Mouse (Mus musculus) ES-Bruce4 (cell line): Measurements from ENCODE around the gene Rhobtb1. TPM values are rescaled to one million over a fixed set of nuclear protein-coding genes. Genes with fewer than 3 reads are reported as not detected.
A peak's percentile ranks its signal among the peaks of the same experiment; 100 is the strongest.

ENCODE experiments used
- H3K27ac ChIP-seq: 2 replicates; pipeline ENCODE4 v1.5.1; 2012; ENCODE audit warnings: low read length, inconsistent platforms; ENCODE audit not compliant: insufficient read depth
- H3K27me3 ChIP-seq: 2 replicates; pipeline ENCODE4 v1.6.1; 2012; ENCODE audit warnings: mild to moderate bottlenecking, low read length, inconsistent platforms; ENCODE audit not compliant: control insufficient read depth, poor library complexity, insufficient read depth, severe bottlenecking
- H3K36me3 ChIP-seq: 2 replicates; pipeline ENCODE4 v1.6.1; 2012; ENCODE audit warnings: inconsistent platforms, mild to moderate bottlenecking, low read length, moderate library complexity; ENCODE audit not compliant: control insufficient read depth, poor library complexity, insufficient read depth, severe bottlenecking
- H3K4me1 ChIP-seq: one replicate; pipeline ENCODE4 v1.8.1; 2011; ENCODE audit warnings: low read length; ENCODE audit not compliant: control insufficient read depth, insufficient read depth
- H3K4me3 ChIP-seq: 2 replicates; pipeline ENCODE4 v1.5.1; 2011; ENCODE audit warnings: low read depth, mild to moderate bottlenecking, low read length
- H3K9ac ChIP-seq: 2 replicates; pipeline ENCODE4 v1.6.1; 2012; ENCODE audit warnings: low read depth, mild to moderate bottlenecking, inconsistent platforms; ENCODE audit not compliant: poor library complexity, severe bottlenecking
- H3K9me3 ChIP-seq: replicated peaks from 2 replicates; pipeline ENCODE4 v1.6.1; 2012; ENCODE audit warnings: mild to moderate bottlenecking, low read length, inconsistent platforms; ENCODE audit not compliant: control insufficient read depth, poor library complexity, insufficient read depth, severe bottlenecking
- CTCF ChIP-seq: IDR thresholded peaks from one replicate; pipeline ENCODE4 v1.8.1; 2011; ENCODE audit warnings: low read depth, low read length
- EP300 ChIP-seq: IDR thresholded peaks from 2 replicates; pipeline ENCODE4 v1.6.1; 2011; ENCODE audit warnings: low read depth, low read length; ENCODE audit not compliant: insufficient read depth
- POLR2A ChIP-seq: IDR thresholded peaks from one replicate; pipeline ENCODE4 v1.8.1; 2011; ENCODE audit warnings: low read length; ENCODE audit not compliant: insufficient read depth
- polyA plus RNA-seq: library from polyadenylated mRNA; stranded (reverse); fragments of >200 nt; gene quantifications from 2 replicates; pipeline ENCODE4 v1.2.4, GENCODE M21; 2011; ENCODE audit warnings: low read depth; ENCODE audit not compliant: missing spikeins, insufficient read depth, insufficient read length

The Rhobtb1 gene
- polyA plus RNA-seq, 1 experiment = 2.9 TPM

- H3K4me3 ChIP-seq = no peak overlapping the region
- TF ChIP-seq POLR2A (no peak), CTCF (no peak), EP300 (no peak)
Measured at GRCm38 (mm10) chr10:69207981-69208630, 56.9 kb downstream of the Rhobtb1 start.

GRCm38 (mm10) chr10:69208705-69209104 is 57.5 kb downstream of the Rhobtb1 start:
- no peaks in the 10 kb centered on the region for H3K4me1 ChIP-seq
- no peak overlapping the region for H3K9ac ChIP-seq
- H3K27me3 ChIP-seq = no peaks in the 10 kb centered on the region
- TF ChIP-seq CTCF = peak; percentile 33
- no peak for TF ChIP-seq POLR2A
- H3K9me3 ChIP-seq = no peaks in the 10 kb centered on the region
- no peak overlapping the region for H3K4me3 ChIP-seq
- H3K27ac ChIP-seq = no peak overlapping the region
- H3K36me3 ChIP-seq = no peaks in the 10 kb centered on the region

More at GRCm38 (mm10) chr10:69207981-69208630, 56.9 kb downstream of the Rhobtb1 start:
- H3K4me1 ChIP-seq = no peaks in the 10 kb centered on the region
- no peaks in the 10 kb centered on the region for H3K9me3 ChIP-seq
- no peaks in the 10 kb centered on the region for H3K36me3 ChIP-seq
- no peak overlapping the region for H3K27ac ChIP-seq
- no peak overlapping the region for H3K9ac ChIP-seq
- H3K27me3 ChIP-seq = no peaks in the 10 kb centered on the region

- Histone ChIP-seq H3K27ac (no peak overlapping the region), H3K9me3 (no peaks in the 10 kb centered on the region), H3K36me3 (no peaks in the 10 kb centered on the region), H3K4me3 (no peak overlapping the region), H3K4me1 (no peaks in the 10 kb centered on the region), H3K27me3 (0 out of 2 replicates have a peak, but pooled peaks cover 2% of the 10 kb centered on the region), H3K9ac (no peak overlapping the region)
- TF ChIP-seq CTCF = no peak
Measured at GRCm38 (mm10) chr10:69210006-69210405, 58.8 kb downstream of the Rhobtb1 start.

- H3K9me3 ChIP-seq = no peaks in the 10 kb centered on the region
- H3K36me3 ChIP-seq = no peaks in the 10 kb centered on the region
- no peaks in the 10 kb centered on the region for H3K4me1 ChIP-seq
- H3K4me3 ChIP-seq = no peak overlapping the region
- 0 out of 2 replicates have a peak, but pooled peaks cover 2% of the 10 kb centered on the region for H3K27me3 ChIP-seq
- no peak for TF ChIP-seq CTCF
- TF ChIP-seq POLR2A = no peak
- no peak for TF ChIP-seq EP300
- H3K9ac ChIP-seq = no peak overlapping the region
- no peak overlapping the region for H3K27ac ChIP-seq
Measured at GRCm38 (mm10) chr10:69210659-69211058, 59.4 kb downstream of the Rhobtb1 start.

- 0 out of 2 replicates have a peak, but pooled peaks cover 2% of the 10 kb centered on the region for H3K27me3 ChIP-seq
- H3K36me3 ChIP-seq = no peaks in the 10 kb centered on the region
- no peaks in the 10 kb centered on the region for H3K9me3 ChIP-seq
- no peak overlapping the region for H3K9ac ChIP-seq
- no peaks in the 10 kb centered on the region for H3K4me1 ChIP-seq
- no peak overlapping the region; the same call in 1 of the 2 replicates for H3K4me3 ChIP-seq
- TF ChIP-seq POLR2A = no peak
- no peak for TF ChIP-seq CTCF
- TF ChIP-seq EP300 = no peak
- H3K27ac ChIP-seq = no peak overlapping the region
Measured at GRCm38 (mm10) chr10:69211560-69211959, 60.3 kb downstream of the Rhobtb1 start.

- TF ChIP-seq POLR2A (no peak), CTCF (no peak), EP300 (no peak)
- Histone ChIP-seq H3K9me3 (no peaks in the 10 kb centered on the region), H3K27me3 (0 out of 2 replicates have a peak, but pooled peaks cover 2% of the 10 kb centered on the region), H3K4me1 (no peaks in the 10 kb centered on the region), H3K9ac (peak overlapping the region; percentile 31), H3K27ac (no peak overlapping the region), H3K4me3 (peak overlapping the region; percentile 11), H3K36me3 (no peaks in the 10 kb centered on the region)
Measured at GRCm38 (mm10) chr10:69211976-69212375, 60.7 kb downstream of the Rhobtb1 start.
